Mouse (Mus musculus) mature B cell (primary cell): ENCODE measurements around the gene Gpx4.
"Not testable (repeated sequence)": the region's sequence is repeated elsewhere in the genome, so short reads cannot be mapped to it uniquely, and the experiment has no call there.

Experiments used
- in situ Hi-C: fragments of 300-500 bp; cut with MboI; formaldehyde crosslinking; loops from 2 replicates; pipeline ENCODE4 v1.14.3; 2019

Gene Gpx4

DNA sequence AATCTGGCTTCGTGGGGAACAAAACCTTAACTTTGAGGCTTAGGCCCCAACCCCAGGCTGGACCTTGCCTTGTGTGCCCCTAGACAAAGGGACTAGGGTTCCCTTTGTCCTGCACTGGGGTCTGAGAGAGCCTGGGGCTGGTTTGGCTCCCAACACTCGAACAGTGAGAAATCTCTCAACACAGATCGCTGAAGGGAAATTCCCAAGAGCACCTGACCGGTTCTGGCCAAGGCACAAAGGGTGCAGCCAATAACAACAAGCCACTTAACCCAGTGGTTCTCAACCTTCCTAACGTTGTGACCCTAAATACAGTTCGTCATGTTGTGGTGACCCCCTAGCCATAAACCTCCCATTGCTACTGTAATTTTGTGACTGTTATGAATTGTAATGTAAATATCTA, 3.3 kb downstream of the Gpx4 start:
- in situ Hi-C loops: no loop called here

DNA sequence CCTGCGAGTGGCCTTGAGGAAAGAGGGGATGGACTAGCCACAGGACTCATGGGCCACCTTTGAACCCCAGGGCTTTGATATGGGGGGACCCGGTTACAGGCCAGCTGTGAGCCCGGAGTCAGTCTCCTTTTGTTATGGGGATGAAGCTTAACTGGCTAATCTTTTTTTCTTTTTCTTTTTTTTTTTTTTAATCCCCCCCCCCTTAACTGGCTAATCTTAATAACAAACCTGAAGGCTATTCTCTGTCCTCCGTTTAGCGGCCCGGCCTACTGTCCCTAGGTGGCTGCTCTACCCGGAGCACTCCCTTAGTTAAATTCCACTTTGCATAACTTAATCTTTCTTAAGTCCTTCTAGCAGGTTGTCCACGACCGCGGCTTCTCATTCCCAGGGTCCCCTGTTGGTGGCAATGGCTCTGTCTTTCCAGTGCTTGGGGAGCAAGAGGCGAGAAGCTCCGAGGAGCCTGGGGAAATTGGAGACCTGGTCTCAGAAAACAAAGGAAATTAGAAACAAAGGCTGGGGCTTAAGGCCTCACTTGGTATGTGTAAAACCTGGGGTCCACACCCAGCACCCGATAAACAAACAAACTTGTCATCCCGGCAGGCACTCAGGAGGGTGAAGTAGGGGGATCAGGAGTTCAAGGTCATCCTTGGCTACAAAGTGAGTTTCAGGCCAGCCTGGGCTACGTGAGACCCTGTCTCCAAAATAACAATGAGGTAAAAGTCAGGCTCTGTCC, 4.1 kb downstream of the Gpx4 start:
- in situ Hi-C loops: no loop called here

DNA sequence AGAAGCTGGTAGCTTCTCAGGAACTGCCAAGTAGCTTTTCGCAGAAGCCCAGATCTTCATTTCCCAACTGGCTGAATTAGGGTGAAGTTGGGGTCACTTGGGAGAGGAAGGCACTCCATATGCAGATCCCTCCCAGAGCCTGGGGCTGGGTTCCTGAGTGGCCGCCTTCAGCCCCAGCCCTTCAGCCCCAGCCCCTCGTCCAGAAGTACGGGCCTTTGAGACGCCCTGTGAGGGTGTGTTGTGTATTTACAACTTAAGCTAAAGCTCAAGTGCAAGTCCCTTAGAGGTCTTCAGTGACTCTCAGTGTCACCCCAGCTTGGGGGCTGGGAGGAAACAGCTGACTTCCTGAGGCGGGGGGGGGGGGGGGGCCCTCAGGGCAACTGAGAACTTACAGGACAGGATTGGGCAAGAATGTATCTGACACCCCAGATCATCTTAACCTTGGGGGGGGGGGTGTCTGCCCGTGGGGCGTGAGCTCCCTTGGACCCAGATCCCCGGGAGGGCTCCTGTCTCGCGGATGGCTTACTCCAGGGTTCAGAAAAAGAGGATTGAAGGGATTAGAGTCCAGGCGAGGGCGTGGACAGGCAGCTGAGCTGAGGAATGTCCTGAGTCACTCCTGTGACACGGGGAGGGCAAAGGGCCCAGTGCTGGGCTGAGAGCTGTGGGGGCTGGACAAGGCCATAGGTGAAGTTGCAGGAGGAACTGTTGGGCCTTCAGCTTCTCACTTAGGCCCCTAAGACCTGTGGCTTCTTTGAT, 4.8 kb downstream of the Gpx4 start:
- in situ Hi-C loops: no loop called here

DNA sequence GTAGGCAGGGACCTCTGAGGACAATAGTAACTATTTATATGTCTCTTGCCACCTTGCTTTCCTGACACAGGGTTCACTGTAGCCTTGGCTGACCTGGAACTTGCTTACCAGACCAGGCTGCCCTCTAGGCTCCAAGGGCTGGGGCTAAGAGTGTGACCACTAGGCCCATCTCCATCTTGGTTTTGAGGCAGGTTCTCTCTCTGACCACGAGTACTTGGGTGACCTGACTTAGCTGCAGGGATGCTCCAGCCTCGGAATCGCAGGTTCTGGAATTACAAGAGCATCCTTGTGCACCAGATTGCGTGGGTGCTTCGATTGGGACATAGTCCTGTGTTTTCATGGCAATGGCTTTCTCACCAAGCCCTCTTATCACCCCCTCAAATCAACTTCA, 5.4 kb downstream of the Gpx4 start:
- in situ Hi-C loops: no loop called here

DNA sequence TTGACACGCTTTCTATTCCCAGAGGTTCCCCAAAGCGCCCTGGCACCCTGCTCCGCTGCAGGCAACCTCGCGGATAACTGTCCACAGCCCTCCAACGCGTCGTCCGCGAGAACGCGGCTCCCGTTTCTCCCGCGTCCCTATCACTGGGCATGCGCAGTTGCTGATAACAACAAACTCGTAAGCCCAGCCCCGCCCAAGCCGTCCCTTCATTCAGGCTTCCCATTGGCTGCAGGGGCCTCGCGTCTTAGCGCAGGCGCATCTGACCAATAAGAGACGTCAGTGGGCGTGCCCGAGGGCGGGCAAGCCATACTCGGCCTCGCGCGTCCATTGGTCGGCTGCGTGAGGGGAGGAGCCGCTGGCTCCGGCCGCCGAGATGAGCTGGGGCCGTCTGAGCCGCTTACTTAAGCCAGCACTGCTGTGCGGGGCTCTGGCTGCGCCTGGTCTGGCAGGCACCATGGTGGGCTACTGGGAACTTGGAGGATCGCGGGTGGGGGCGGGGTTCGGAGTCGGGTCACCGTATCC, 6.4 kb downstream of the Gpx4 start:
- in situ Hi-C loops: no loop called here

DNA sequence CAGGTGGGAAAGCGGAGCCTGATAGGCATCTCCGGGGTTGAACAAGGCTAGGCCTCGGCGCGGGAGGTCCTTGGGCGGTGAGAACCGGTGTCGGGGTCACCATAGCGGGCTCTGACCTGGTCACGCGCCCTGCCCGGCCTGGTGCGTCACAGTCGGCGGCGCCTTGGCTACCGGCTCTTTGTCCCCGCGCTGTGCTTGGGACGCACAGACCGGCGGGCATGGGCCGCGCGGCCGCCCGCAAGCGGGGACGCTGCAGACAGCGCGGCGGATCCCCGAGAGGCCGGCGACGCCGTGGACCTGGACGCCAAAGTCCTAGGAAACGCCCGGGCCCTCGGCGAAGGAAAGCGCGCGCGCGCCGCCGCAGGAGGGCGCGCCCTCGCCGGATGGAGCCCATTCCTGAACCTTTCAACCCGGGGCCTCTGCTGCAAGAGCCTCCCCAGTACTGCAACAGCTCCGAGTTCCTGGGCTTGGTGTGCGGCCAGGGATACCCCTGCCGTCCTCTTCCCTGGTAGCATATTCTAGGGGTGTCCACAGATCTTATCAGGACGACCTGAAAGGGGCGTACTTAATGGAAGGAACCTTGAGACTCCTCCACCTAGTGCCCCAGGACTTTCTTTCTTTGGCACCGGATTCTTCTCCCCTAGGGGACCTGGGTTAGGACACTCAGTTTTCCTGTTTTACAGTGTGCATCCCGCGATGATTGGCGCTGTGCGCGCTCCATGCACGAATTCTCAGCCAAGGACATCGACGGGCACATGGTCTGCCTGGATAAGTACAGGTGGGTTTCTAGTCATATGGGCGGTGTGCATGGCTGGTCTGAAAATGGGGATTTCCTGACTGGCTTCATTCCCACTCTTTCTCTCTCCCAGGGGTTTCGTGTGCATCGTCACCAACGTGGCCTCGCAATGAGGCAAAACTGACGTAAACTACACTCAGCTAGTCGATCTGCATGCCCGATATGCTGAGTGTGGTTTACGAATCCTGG, 7.2 kb downstream of the Gpx4 start:
- in situ Hi-C loops: no loop called here

DNA sequence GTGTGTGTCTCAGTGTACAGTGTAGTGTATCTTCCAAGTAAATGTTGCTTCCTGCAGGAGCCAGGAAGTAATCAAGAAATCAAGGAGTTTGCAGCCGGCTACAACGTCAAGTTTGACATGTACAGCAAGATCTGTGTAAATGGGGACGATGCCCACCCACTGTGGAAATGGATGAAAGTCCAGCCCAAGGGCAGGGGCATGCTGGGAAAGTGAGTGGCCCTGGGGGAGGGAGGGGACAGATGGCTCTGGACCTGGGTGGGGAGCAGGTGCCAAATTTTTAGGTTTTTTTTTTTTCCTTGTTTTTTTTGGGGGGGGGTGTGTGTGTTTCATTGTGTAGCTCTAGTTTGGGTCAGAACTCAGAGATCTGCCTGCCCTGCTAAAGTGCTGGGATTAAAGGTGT, 7.9 kb downstream of the Gpx4 start:
- in situ Hi-C loops: not testable (repeated sequence)

DNA sequence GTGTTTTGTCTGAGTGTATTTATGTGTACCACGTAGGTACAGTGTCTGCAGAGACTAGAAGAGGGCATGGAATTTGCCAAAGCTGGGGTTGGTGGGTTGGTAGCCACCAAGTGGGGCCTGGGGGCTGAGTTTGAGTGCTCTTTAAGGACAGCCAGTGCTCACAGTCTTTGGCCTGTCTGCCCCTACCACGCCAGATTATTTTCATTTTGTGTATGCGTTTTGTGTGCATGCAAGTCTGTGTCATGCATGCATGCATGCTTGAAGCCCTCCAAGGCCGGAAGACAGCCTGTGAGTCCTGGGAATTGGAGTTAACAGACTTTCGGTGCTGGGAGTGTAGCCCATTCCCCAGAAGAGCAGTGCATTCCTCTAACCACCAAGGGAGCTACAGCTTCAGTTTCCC, 8.4 kb downstream of the Gpx4 start:
- in situ Hi-C loops: no loop called here

DNA sequence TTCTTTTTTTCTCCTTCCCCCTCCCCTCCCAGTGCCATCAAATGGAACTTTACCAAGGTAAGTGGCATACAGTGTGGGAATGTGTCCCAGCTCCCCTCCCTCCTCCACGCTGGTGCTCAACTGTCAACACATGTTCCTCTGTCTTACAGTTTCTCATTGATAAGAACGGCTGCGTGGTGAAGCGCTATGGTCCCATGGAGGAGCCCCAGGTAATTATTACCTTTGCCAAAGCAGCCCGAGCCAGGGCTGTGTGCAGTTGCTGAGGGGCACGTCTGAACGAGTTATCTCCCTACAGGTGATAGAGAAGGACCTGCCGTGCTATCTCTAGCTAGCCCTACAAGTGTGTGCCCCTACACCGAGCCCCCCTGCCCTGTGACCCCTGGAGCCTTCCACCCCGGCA, 8.9 kb downstream of the Gpx4 start:
- in situ Hi-C loops: no loop called here

DNA sequence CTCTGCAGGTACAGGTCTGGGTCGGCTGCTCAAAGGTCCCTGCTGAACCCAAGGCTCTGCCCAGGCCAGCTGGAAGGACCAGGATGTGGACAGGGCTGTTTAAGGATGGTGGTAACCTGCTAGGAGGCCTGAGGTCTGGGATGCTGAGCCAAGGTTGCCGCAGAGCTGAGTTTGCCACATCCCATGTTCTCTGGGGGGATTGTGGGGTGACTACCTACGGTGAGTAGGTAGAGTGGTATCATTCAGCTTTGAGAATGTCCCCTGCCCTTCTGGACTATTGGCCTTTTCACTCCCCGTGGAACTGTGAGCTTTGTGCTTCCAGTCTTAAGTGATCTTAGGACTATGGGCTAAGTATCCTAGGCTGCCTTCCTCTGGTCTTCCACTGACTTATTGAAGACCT, 9.5 kb downstream of the Gpx4 start:
- in situ Hi-C loops: no loop called here

DNA sequence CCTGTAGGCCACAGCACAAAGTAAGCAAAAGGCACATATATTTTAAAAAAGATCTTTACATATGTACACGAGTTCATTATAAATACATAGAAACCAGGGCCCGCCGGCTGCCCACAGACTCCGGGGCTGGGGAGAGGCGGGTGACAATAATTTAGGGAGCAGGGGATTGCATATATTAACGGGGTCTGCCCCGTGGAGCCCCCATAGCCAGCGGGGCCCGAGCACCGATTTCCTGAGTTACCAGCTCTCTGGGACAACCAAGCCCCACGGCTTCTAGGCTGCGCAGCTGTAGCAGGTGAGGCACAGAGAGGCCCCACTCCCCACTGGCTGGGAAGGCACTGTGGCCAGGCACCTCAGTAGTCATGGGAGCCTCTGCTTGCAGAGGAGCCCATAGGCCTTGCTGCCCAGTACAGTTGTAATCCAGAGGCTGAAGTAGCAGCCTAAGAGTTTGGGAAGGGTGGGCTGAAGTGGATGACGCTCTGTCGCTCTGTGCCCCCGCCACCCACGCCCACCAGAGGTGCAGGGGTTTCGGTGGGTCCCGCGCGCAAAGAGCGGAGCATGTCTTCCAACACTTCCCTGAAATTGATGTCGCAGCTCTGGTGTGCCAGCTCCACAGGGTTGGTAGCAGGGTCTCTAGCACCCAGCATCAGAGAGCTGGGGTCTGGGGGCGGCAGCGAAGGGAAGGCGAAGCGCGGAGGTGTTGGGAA, 10.2 kb downstream of the Gpx4 start:
- in situ Hi-C loops: no loop called here

DNA sequence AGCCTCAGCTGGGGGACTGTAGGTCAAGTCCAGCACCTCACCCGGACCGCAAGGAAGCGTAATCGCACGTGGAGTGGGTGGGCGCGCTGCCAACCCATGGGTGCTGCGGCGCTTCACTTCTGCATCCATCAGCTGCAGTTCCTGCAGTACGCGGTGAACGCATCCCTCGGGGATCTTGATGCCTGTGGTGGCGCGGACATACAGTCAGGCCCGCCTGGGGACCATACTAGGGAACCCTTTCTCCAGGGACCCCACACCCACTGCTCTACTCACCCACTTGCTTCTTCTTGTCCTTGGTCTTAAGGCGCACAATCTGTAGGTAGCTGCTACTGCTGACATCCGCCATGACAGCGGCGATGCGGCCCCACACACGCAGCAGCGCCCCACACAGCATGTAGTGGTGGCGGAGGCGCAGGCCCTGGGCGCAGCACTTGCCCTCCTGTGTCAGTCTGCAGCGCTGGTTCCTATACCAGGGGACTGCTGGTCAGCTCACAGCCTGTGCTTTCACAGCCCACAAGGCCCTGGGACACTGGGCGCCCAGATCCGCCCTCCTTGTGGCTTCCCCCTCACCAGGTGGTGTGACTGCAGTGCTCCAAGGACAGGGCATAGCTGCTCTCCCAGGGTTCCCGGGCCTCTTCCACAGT, 10.8 kb downstream of the Gpx4 start:
- in situ Hi-C loops: no loop called here

DNA sequence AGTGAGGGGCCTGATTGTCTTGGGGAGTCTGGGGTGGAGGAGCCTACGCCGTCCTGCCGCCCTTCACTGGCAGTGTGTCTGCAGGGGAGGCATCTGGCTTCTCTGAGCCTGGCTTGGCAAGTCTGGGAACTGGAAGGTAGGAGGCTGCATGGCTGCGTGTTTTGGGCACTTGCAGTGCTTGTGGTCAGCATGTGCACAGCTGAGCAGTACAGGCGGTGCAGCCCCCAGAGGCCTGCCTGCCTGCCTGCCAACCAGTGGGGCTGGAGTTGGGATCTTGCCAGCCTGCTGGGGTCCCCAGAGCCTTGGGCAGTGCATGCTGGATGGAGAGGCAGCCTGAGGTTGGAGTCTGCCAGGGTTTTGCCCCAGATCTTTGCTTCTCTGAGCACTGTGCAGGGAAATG, 16.1 kb downstream of the Gpx4 start:
- in situ Hi-C loops: no loop called here

DNA sequence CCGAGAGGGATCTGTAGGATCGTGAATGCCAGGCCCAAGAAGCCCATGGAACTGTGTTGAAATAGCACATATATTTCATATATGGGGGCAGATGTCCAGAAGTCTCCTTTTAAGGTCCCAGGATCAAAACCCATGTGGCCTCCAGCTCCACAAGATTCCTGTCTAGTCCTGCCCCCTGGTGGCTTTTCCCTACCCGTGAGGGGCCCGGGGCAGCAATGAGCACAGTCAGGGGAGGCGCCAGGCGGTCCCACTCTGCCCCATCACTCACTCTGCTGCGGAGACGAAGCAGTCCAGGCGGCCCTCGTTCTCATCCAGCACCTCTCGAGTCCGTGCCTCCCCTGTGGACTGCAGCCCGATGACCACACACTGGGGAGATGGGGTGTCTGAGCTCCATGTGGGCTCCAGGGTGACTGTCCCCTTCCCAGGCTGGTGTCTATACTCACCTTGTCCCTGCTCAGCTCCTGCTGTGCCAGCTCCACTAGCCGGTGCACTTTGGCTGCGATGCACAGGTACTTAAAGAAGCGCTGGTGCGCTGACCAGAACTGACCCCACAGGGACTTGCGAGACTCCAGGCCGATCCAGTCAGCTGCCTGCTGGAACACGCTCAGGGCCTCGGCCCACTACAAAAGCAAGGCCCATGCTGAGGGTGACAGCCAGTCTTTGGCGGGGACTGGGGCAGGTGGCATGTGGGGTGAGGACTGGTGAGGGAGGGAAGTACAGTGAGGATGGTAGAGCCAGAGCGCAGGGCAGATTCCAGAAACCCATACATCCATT, 17.1 kb downstream of the Gpx4 start:
- in situ Hi-C loops: no loop called here

DNA sequence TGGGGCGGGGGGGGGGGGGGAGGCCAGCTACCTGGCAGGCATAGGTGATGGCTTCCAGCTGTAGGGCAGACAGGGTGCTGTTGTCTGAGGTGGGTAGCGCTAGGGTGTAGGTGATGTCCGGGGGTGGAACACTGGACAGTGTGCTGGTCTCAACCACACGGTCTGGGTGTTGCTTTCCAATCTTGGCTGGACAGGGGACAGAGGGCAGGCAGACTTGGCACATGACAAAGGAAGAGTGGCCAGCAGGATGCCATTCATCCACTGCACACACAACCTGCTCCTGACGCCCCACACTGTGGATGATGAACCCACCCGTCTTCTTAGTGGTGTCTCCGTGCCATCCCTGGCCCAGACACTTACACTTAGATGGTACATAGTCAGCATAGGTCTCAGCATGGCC, 22.3 kb downstream of the Gpx4 start:
- in situ Hi-C loops: no loop called here

DNA sequence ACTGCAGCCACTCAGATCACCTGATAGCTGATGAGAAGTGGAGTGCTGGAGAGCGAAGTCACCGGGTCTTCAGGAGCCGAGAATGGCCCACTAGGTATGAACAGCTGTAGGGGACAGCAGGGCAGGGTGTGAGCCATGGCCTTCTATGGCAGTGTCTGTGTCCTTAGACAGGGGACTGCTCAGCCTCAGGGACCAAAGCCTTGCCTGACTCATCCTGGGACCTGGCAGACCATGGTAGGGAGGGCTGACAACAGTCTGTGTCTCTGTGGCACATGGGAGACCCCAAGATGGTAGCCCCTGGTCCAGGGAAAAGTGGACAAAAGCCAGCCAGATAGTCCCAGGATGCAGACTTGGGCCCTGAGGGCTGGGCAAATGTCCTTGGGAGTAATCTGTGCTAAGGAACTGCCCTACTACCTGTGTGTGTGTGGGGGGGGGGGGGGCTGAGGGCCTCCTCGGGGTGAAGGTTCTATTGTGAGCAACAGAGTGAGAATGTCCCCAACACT, 23.0 kb downstream of the Gpx4 start:
- in situ Hi-C loops: no loop called here

DNA sequence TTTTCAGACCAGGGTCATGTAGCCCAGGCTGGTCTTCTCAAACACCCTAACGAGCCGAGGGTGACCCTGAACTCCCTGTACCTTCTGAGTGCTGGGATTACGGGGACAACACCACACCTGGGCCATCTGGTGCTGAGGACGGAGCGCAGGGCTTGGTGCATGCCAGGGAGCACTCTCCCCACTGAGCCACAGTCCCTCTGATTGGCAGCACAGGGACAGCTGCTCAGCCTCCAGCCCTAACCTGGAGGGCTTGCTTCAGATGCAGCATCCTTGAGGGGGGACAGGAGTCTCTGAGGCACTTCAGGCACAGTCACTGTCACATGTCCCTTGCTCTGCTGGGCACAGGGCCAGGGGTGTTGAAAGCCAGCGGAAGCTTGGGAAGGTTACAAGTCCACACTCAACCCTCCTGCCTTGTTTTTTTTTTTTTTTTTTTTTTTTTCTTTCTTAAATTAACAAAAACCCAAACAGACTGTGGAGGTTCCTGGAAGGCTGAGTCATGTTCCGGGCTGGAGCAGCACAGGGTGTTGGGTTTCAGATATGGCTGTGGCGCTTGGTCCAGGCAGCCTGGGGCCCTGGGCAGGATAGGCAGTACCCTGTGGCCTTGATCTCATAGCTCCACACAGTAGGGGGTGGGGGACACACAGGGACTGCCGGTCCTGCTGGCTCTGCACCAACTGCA, 24.0 kb downstream of the Gpx4 start:
- in situ Hi-C loops: no loop called here

DNA sequence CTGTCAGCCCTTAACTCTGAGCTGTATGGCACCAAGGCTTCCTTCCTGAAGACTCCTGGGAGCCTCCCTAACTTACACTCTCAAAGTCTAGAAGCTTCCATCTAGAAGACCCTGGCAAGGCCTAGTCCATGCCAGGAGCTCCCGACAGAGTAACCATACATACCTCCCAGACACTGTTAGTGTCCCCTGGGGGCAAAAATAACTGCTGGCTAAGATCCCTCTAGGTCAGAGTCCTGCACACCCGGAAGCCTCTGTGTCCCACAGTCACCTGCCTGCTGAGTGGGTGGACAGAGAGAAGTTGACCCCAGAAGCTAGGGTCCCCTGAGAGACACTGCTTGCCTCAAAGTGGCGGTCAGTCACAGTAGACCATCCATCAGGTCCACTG, 24.5 kb downstream of the Gpx4 start:
- in situ Hi-C loops: no loop called here

DNA sequence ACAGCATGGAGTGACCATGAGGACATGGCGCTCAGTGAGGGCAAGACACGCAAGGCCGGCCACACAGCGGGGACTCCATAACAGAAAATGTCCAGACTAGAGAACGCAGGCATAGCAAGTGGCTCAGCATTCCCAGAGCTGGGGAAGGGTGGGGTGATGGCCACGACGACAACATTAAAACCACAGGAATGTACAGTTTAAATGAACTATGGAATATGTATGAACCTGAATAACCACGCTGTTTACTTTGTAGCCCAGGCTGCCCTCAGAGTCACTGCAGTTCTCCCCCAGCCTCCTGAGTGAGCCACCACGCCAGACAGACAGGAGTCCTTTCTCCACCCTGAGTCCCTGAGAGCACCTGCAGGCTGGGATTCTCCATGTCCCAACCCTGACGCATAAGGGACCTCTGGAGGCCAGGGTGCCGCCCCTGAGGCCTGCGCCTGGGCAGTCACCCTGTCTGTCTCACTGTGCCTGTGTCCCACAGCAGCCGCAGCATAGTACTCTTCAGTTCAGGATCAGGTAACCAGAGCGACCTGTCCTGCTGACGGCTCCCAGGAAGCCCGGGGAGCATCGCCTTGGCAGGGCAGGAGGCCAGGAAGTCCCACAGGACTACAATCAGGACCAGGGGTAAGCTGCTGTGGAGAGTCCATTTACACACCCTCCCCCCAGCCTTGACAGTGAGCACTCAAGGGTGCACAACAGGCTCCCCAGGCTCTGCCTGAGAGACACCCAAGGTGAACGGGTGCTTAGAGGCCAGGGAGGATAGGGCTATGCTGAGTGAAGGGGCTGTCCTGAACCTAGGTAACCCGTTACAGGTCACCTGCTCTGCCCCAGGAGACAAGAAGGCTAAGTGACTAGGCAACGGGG, 25.9 kb downstream of the Gpx4 start:
- in situ Hi-C loops: no loop called here
